Mouse (Mus musculus): ENCODE results near the gene Tenm4.

Tenm4 gene

DNA sequence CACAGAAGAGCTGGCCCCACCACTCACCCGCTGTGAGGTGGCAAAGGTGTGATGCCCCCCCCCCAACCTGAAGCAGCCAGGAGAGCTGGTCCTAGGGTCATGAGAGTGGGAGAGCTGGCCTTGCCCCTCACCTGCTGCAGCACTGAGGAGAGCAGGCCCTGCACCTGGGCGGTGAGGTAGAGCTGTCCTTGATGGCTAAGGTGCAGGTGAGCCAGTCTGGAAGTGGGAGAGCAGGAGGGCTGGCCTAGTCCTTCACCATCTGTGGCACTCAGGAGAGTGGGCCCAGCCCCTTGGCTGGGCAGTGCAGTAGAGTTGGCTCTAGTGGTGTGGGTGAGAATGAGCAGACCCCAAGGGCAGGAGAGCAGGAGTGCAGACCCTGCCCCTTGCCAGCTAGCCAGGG, 751.9 kb downstream of the Tenm4 start:
- DNase-seq, result no peak

DNA sequence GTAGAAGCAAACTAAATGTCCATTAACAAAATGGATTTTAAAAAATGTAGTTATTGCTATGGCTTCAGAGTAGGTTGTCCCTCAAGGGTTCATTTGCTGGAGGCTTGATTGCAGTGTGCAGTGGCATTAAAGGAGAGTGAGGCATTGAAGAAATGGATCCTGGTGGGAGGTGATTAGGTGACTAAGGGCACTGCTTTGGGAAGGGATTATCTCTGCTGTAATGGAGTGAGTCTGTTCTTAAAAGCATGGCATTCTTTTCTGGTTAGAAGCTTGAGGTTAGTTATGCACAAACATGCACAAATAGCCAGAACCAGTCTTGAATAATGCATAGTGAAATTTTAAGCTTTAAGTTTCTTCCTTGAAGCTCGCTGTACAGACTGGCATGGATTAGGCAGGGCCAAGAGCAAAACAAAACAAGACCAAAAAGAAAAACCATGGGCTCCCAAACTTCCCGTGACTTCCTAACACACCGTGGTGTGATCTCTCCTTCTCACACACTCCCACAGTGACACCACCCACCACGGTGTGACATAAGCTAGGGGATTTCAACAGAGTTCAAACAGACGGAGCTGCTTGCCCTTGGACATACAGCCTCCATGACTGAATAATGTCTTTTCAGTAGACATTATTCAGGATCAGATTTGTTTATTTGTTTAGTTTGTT, 772.8 kb downstream of the Tenm4 start:
- DNase-seq, result no peak

DNA sequence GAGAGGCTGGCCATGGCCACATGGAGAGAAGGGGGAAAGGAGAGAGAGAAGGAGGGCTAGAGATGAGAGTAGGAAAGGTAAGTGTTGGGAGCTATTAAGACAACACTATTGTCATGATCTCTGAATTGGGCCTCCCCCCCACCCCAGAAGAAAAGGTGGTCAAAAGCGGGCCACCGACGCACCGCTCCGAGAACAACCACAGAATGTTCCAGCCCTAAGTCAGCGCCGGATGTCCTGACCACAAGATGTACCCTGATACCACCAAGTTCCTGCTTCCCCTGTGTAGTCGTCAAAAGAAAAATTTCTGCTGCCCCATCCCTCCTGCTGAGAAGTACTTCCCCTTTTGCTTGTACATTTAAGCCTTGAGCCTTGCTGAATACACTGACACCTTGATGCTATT, 775.5 kb downstream of the Tenm4 start:
- DNase-seq, result peak; percentile 22

DNA sequence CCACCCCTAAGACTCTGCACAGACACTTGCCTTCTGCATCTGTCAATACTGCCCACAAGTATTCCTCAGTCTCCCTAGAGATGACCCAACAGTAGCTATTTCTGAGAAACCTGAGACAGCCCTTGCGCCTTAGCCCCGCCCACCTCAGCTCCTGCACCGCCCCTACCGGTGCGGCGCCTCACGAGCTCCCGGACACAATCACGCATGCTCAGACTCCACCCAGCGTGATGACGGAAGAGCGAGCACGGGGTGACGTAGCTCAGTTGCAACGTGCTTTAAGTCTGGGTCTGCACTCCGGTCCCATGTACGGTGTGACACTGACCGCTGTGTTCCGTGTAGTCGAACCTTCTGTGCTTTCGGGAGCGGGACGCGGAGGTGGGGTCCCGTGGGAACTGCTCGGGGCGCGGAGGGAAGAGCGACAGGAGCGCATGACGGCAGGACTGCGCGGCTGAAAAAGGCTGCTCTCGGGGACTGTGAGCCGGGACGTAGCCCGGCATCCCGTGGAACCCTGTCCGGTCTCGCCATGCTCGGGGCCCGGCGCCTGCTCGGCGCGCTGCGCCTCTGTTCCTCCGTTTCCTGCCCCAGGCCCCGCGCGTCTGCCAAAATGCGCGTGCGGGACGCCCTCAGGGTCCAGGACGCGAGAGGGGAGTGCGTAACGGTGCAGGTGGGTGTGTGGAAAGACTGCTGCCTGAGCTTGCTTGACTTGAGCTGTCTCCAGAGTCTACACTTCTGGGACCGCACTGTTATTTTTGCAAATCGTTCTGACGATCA, 780.4 kb downstream of the Tenm4 start, which contains the start of gene Nars2:
Gene Nars2 (plus strand): TSS at position 225 of the 771 bp plus-strand sequence.
- DNase-seq, result peak; percentile 94

DNA sequence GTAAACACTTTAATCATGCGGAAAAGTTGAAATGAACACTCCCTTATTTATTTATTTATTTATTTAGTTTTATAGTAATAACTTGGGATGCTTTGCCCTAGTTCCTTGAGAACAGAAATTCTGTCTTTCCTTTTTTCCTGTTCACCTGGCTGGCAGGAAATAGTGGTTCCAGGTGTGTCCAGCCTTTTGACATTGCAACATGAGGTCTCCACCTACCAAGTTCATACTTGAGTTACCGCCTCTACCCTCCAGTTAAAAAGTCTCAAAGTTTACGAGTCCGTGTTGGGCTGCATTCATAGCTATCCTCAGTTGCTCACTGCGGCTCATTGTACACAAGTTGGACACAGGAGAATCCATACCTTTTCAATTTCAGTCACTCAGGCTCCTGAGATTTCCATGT, 781.0 kb downstream of the Tenm4 start:
- DNase-seq, result no peak

DNA sequence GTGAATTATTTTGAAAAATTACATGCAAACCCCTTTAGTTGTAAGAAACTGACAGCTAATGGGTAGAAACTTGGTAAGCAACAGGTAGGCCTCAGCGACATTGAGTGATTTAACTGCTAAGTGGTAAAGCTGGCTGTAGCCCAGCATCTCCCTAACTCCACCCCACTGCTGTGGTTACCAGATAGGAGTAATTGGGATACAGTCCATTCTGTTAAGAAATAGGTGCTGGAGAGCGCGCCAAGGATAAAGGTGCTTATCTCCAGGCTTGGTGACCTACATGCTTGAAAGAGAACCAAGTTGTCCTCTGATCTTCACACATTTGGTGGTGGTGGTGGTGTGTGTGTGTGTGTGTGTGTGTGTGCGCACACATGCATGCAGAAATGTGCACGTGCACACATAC, 788.1 kb downstream of the Tenm4 start:
- no peak for DNase-seq

Measured in thymus, postnatal 4 days (tissue).